Mouse (Mus musculus) A20 (cell line): ENCODE results near the gene Ranbp2.
A peak's percentile ranks its signal among the peaks of the same experiment; 100 is the strongest.
"Not testable (repeated sequence)": the region's sequence is repeated elsewhere in the genome, so short reads cannot be mapped to it uniquely, and the experiment has no call there.

Source experiments
- DNase-seq: peaks from one replicate; pipeline ENCODE4 v3.0.0-alpha.2; 2011; ENCODE audit warnings: low read depth, low spot score

Gene Ranbp2

GRCm38 (mm10) chr10:58496732-58497131 is 50.0 kb downstream of the Ranbp2 start:
- peak; percentile 52 for DNase-seq

GRCm38 (mm10) chr10:58497320-58498284 is 50.9 kb downstream of the Ranbp2 start, which contains the start of gene Ccdc138:
Gene Ccdc138 (plus strand): TSS chr10:58497948.
- DNase-seq, result peak; percentile 97

DNA sequence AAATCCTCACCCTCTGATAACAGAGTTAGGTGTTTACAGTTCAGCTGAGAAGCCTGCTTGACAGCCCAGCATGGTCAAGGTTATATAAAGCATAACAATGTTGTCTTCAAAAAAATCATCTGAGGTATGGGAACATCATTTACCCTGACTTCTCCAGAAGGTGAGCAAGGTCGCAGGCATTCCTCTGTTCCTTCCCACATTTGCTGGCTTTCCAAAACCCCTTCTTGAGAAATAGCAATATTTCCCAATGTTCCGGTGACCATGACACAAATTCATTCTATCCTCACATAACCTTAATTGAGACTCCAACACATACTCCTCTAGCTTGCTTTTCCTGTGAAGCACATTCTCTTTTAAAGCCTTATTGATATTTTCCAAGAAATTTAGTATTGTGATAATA is 51.8 kb downstream of the Ranbp2 start:
- DNase-seq, result no peak

DNA sequence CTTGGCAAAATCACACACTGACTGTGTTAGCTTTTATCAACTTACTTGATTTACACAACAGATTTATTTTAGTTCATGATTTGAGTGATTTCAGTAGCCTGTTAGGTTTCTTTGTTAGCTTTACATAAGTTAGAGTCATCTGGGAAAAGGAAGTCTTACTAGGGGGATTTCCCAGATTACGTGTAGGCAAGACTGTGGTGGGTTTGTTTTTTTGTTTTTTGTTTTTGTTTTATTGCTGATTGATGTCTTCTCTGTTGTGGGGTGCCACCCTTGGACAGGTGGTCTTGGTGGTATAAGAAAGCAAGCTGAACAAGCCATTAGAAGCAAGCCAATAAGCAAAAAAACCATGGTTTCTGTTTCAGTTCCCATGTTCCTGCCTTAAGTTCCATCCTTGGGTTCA is 82.6 kb downstream of the Ranbp2 start:
- DNase-seq, result peak; percentile 64

- no peak for DNase-seq
These were observed 84.4 kb downstream of the Ranbp2 start for GRCm38 (mm10) chr10:58530896-58531790.

GRCm38 (mm10) chr10:58532177-58532576 is 85.5 kb downstream of the Ranbp2 start:
- DNase-seq, result no peak

DNA sequence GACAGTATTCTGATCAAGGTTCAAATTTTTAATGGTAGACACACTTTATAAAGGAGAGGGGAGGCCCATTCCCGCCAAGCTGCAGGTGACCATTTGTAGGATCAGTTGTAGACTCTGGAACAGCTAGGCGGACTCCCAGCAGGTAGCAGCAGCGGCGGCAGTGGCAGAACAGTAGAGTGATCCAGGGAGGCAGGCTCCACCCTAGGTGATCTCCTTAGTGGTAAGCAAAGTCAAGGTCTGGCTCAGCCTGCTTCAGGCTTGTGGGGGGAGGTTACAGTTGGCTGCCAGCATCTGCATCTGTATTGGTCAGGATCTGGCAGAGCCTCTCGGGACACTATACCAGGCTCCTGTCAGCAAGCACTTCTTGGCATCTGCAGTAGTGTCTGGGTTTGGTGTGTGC is 89.6 kb downstream of the Ranbp2 start:
- not testable (repeated sequence) for DNase-seq

DNA sequence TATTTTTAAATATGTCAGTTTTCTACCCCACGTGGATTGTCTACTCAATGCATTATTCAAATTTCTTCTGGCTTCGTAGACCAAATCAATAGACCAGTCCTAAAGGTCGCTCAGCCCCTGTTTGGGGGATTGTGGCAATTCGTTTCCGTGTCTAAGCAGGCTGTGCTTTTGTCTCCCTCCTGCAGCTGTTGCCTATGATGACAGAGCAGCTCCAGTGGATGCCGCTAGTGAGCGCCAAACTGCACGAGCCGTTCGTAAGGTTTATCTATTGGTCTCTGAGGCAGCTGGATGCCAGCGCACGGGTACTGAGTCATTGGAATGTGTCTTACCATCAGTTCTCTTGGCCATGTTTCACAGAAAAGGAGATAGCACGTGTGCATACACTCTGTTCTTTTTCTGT is 93.9 kb downstream of the Ranbp2 start:
- no peak for DNase-seq
